Mouse (Mus musculus) gonadal fat pad, adult 2 months (tissue): ENCODE measurements at regions not wholly inside any gene's neighbourhood (a gene's known extent, or its start where the extent isn't known, plus 50 kb on each side); places are given as distances from the start of the nearest gene placed in this dataset.
A peak's percentile ranks its signal among the peaks of the same experiment; 100 is the strongest.

Experiments used
- DNase-seq: peaks from one replicate; pipeline ENCODE4 v3.0.0-alpha.2; 2012; ENCODE audit warnings: low read depth

DNA sequence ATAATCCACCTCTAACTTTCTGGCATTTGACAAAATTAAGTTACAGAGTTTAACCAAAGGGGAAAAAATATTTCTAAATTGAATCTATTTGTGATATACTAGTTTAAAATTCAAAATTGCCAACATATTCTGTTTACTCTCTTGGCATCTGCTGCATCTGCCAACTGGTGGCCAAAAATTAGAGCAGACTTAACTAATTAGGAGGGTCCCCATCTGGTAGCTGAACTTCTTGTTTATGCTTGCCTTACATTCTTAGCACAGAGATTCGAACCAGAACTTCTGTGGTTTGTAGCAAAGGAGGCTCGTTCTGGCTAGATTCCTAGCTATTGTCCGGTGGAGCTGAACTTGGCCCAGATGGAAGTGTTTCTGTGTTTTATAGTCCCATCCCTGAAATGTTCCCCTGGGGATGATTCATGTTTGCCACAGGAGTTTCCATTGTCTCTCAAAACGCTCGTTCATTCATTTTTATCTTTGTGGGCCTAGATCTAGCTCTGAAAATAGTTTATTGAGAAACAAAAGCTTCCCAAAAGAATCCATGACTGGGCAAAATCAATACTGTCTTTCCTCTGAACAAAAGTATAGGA lies 3461.5 kb upstream of the Gm7489 start:
- DNase-seq = no peak

DNA sequence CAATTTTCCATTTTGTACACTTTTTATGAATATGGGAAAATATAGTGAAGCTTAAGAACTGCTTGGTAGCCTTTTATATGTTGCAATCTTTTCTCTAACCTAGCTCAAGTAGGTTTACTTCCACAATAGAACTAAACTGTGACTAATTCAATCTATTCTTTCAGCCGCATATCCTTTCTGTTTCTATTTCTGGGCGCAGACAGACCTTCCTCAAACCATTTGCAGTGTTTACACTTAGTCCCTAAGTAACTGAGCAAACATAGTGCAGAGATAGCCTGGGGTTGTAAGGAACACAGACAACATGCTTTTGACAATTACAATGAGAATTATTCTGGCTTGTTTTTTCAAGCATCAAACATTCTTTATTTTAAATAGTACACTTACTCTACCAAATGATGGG lies 3435.1 kb upstream of the Gm7489 start:
- no peak for DNase-seq

DNA sequence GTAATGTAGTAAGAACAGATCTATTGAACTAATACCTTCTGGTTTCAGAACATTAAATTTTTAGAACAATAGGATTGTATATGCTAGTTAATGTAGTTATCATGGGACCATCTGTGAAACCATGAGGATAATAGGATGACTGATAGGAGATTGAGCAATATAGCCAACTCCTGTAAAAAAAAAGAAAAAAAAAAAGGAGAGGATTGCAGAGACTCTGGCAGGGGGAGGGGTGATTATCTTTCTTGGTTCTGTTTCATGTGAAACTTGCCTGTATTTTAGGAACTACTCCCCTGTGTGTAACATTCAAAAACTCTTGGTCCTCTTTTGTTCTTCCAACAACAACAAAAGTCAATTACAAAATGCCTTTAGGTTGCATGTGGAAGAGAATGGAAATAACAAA lies 3412.1 kb upstream of the Gm7489 start:
- peak; percentile 68 for DNase-seq

DNA sequence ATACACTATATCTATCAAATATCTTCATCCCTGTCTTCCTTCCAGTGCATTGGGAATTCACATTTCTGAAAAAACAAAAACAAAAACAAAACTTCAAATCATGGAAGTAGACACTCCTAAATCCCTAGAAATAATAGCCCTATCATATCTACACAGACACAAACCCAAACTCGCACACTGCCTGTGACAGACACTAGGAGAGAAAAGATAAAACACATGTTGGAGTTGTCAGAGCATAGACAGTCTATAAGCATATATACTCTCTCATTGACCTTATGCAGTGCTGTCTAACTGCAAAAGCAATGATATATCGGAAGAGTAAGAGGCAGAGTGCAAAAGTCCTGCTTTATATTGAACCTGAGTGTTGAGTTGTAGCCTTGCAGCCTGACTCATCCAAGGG lies 3386.0 kb upstream of the Gm7489 start:
- DNase-seq = no peak

DNA sequence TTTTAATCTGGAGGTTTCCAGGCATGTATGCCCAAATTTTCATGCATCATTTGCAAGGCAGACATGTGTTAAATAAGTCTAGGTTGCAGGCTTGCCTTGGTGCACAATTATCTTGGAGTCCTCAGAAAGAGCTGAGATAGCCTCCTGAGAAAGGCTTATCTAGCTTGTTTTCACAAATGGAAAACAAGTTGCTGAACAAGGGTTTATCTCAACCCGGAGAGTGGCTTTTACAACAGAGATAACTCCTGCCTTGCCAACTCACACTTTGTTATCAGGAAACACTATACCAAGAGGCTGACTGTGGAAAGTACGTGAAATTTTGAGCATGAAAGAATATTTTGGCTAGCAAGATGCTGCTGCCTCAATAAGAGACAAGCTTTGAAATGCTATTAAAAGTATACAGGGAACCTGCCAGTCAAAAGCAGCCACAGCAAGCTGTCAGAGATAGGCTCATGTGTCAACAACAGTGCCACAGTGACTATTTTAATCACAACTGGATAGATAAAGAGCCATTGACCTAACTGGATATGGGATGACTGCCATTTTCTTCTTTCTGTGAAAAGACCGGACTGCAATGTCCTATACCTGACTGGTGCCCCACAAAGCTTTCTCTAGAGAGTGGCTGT lies 3376.6 kb upstream of the Gm7489 start:
- no peak for DNase-seq

DNA sequence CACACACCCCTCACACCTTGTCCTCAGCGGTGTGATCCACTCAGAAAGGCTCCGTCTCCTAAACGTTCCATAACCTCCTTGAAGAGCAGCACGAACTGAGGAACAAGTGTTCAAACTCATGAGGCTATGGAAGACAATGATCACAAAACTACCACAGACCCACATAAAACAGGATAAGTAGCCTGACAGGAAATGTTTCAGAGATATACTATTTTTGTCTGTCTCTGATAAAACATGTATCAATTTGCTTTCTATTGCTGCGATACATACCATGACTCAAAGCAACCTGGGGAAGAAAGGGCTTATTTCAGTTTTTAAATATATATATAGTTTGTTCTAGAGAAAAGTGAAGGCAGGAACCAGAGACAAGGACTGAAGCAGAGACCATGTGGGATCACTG lies 3371.7 kb upstream of the Gm7489 start:
- DNase-seq = no peak

DNA sequence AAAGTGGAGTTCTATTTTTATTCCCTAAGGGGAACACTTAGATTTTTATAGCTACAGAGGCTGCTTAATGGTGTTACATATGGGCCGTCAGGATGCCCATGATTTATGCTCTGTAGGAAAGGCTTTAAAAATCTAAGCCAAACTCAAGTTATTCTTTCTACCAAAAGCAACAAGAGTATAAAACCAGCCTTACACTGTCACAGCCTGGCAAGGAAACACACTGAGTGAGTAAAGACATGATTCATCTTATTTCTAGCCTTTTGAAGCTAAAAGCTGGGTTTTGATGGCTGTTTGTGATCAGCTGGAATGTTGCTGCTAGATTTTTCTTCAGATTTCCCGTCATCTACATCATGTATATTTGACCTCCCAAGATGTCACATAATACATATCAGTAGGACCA lies 3359.9 kb upstream of the Gm7489 start:
- no peak for DNase-seq

DNA sequence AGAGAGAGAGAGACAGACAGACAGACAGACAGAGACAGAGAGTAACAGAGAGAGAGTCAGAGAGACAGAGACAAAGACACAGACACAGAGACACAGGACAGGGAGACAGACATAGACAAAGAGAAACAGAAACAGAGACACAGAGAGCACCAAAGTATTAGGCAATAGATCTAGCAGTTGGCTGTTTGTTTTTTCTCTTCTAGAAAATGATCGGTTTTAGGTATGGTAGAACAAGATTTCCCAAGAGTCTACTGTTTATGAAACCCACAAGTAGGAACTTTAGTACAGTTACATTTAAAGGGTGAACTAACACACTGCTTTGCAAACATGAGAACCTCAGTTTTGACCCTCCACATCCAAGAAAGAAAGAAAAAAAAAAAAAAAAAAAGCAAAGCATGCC lies 3350.2 kb upstream of the Gm7489 start:
- DNase-seq = no peak

DNA sequence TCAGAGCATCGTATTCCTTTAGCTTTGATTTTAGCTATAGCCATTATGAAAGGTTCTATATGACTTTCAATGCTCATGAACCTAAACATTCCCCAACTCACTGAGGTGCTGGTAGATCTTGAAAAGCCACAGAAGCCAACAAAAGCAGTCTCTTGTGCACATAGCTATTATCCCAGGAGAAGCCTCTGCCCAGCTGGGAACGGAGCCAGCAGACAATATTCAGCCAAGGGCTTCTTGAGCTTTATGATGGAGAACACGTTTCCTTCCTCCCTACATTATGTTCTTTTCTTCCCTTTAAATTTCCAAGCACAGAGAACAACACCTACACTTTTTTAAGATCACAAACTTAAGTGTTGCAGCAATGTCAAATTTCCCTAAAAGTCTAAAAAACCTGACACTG lies 3321.1 kb upstream of the Gm7489 start:
- DNase-seq = no peak

DNA sequence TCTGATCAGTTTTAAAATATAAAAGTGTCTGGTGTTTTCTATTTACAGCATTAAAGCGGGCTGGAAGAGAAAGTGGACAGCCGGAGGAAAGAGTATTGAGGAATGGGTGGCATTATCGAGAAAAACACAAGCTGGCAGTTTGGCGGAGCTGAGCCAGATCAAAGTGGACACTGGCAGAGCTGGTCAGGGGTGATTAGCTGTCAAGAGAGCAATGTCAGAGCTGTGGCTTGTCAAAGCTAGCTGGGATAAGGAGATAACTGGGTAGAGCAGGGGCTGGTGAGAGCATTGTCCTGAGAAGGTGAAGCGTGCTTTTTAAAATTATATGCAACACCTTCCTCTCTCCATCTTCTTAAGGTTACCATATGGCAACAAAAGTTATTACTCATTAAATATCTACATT lies 3303.9 kb upstream of the Gm7489 start:
- no peak for DNase-seq

DNA sequence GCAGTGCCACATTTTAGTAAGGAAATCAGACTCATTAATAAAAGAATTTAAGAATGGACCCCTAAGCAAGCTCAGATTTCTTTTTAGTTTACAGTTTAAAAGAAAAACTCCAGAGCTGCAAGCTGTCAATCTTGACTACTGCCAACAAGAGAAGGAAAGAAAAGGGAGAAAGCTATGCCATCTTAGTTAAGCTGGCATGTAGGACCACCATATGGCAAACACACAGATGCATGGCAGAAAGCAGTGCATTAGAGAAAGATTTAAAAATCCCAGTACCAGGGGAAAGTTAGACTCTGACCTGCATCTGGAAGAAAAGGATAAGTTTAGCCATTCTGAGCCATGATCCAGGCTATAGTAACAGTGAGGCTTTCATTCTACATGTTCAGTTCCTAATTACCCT lies 3300.8 kb upstream of the Gm7489 start:
- no peak for DNase-seq

DNA sequence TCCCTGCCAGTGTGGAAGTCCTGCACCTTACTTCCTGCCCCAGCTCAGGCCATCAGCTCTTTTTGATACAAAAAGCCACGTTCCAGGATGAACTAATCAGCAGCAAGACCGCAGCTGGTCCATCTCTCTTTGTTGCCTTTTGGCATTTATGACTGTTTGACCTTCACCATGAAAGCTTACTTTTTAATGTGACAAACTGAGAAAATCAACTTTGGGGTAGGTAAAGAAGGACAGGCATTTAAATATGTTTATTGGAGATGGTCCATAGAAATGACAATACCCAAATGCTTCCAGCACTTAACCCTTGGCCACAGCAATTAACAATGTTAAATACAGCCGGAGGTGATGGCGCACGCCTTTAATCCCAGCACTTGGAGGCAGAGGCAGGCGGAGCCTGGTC lies 3299.2 kb upstream of the Gm7489 start:
- no peak for DNase-seq
